Mouse (Mus musculus) bone marrow macrophage, adult 2 months (primary cell): ENCODE data around the gene Ppcdc.

Experiments
- CTCF ChIP-seq: IDR thresholded peaks from 2 replicates; pipeline ENCODE4 v1.5.1; 2012; ENCODE audit warnings: low read depth, mild to moderate bottlenecking, low read length, moderate library complexity
- POLR2A ChIP-seq: IDR thresholded peaks from 2 replicates; pipeline ENCODE4 v1.6.1; 2012; ENCODE audit warnings: mild to moderate bottlenecking, low read depth, low read length, borderline replicate concordance

DNA sequence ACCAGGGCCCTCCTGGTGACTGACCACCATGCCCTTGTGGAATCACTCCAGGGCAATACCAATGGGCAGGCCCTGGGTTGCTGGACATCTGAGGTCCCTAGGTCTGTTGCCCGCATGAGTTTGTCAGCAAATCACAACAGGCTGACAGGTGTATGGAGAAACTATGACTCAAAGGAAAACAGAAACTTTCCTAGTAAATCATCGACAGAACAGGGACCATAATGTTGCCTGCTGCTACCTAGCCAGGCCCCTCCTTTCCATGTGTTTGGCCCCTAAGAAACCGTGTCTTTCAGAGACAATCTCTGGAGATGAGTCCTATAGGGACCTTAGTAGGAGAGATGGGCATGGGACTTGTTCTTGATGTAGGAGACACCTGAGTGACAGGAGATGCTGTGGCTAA lies 97.7 kb downstream of the Ppcdc start:
- TF ChIP-seq CTCF = no peak
- no peak for TF ChIP-seq POLR2A
